Mouse (Mus musculus): ENCODE measurements at regions not wholly inside any gene's neighbourhood (a gene's known extent, or its start where the extent isn't known, plus 50 kb on each side); places are given as distances from the start of the nearest gene placed in this dataset.

DNA sequence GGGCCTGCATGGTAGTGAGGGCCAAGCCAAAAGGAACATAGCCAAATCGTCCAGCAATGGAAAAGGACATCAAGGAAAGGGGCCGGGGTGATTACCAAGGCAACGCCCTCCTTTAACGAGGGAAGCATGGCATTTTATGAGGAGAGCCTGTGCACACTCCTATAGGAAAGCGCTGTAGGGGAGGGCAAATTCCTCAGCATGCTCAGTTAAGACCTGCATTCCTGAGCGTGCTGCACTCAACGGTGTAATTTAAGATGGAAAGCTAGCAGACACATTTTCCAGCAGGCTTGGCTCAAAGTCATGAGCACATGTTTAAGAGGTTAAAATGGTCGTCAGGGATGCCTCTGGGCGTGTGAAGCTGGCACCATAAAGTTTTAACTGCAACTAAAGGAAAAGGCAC lies 56.6 kb upstream of the Anapc15-ps start:
- TF ChIP-seq CTCF (IDR thresholded peaks at IDR 0.05; ENCODE audit: insufficient read depth, low read depth, low read length) = no peak
- no peak for TF ChIP-seq POLR2A (IDR thresholded peaks at IDR 0.05; ENCODE audit: insufficient read depth, low read depth, low read length)
- H3K4me1 ChIP-seq (ENCODE audit: control insufficient read depth, insufficient read depth, low read length) = peaks cover 3% of the 10 kb centered on the region; the same call in 1 of the 2 replicates
- no peak overlapping the region for H3K4me3 ChIP-seq (ENCODE audit: insufficient read depth, low read depth, low read length)
- no peak overlapping the region for H3K27ac ChIP-seq (ENCODE audit: insufficient read depth, low read depth, low read length)
- 40% methylated on average over 9 of the region's 9 CpGs for WGBS

DNA sequence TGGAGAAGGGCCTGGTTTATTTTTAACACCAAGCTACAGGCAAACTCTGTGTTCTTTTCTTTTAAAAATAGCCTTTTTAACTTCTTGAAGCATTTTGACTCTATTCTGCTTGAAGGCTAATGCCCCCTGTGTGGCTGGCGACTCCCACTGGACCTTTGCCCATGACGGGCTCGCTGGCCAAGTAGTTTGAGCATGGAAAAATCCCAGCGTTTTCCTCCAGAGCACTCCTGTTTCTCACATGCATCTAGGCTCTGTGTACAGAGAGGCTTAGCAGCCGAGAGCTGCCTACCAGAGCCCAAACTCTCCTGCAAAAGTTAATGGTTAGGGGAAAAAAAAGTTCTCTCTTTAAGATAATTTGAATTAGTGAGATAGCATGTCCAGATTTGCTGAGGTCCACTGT lies 52.7 kb upstream of the Anapc15-ps start:
- WGBS = 23% methylated on average over 5 of the region's 5 CpGs
- TF ChIP-seq CTCF (IDR thresholded peaks at IDR 0.05; ENCODE audit: insufficient read depth, low read depth, low read length) (no peak), POLR2A (IDR thresholded peaks at IDR 0.05; ENCODE audit: insufficient read depth, low read depth, low read length) (no peak)
- no peak overlapping the region for H3K27ac ChIP-seq (ENCODE audit: insufficient read depth, low read depth, low read length)
- peaks cover 3% of the 10 kb centered on the region; the same call in 1 of the 2 replicates for H3K4me1 ChIP-seq (ENCODE audit: control insufficient read depth, insufficient read depth, low read length)
- no peak overlapping the region for H3K4me3 ChIP-seq (ENCODE audit: insufficient read depth, low read depth, low read length)

DNA sequence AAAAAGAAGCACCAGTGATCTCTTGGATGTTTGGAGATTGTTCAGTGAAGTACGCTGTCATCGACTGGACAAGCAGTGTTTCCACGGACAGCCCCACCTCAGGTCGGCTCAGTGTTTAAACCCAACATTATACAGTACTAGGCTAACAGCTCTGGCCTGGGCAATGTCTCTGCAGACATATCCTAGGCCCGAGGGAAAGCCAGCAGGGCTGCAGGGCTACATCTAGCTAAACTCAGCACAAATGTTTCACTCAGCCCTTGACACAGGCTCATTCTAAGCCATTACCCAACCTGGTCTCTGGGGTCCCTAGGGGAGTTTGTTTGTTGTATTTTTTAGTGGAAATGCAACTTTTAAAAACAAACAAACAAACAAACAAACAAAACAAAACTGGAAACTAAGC lies 52.1 kb upstream of the Anapc15-ps start:
- Histone ChIP-seq H3K4me1 (ENCODE audit: control insufficient read depth, insufficient read depth, low read length) (peaks cover 3% of the 10 kb centered on the region; the same call in 1 of the 2 replicates), H3K4me3 (ENCODE audit: insufficient read depth, low read depth, low read length) (no peak overlapping the region), H3K27ac (ENCODE audit: insufficient read depth, low read depth, low read length) (peak overlapping the region; percentile 46; the same call in 1 of the 2 replicates)
- TF ChIP-seq POLR2A (IDR thresholded peaks at IDR 0.05; ENCODE audit: insufficient read depth, low read depth, low read length) (no peak), CTCF (IDR thresholded peaks at IDR 0.05; ENCODE audit: insufficient read depth, low read depth, low read length) (no peak)
- WGBS = 69% methylated on average over 5 of the region's 5 CpGs
